ENCODE assay signal across 13 mouse cellular contexts in genomic region chr1:166467172-166467571, GRCm38 (mm10). TPM values are rescaled to one million over a fixed set of nuclear protein-coding genes. Genes with fewer than 3 reads are reported as not detected.
"Had no signal": no experiment of that assay in that cellular context is flagged by ENCODE, and none has a peak within 500 bp of the region (broad histone marks: within the 10 kb centered on the region; RNA-seq: fewer than 3 reads in every experiment).

No protein-coding gene starts in this region.

- DNase-seq: retina, postnatal 1 day; right cerebral cortex, adult 18-20 months; right cerebral cortex, postnatal 14 days; right cerebral cortex, postnatal 25 days; right cerebral cortex, postnatal 4 days; spleen, adult 18-20 months; thymus, adult 18-20 months; thymus, adult 2 months; thymus, postnatal 14 days; thymus, postnatal 25 days; thymus, postnatal 36 days; thymus, postnatal 4 days had no signal

RNA-seq across cellular contexts. Expression of gene Gm4846, which starts 30.2 kb away (rescaled TPM):
- total RNA-seq: neutrophil, adult 5-6 weeks had no signal
